Mouse (Mus musculus) T-helper 17 cell (primary cell): ENCODE data around the gene Med18.
"Not testable (repeated sequence)": the region's sequence is repeated elsewhere in the genome, so short reads cannot be mapped to it uniquely, and the experiment has no call there.

Experiments
- in situ Hi-C, 2 experiments: fragments of 300-600 bp; cut with MboI, MseI; formaldehyde crosslinking; loops; 1 replicate in 1 of 2; 2 replicates in 1 of 2; pipeline ENCODE4 v1.15.1; 2025; ENCODE audit warnings: high pct_unique_total_duplicates in 2 of 2

The Med18 gene

GRCm38 (mm10) chr4:132482956-132483608 is 19.4 kb upstream of the Med18 start:
- in situ Hi-C loops: no loop called here

- in situ Hi-C loops: not testable (repeated sequence)
These were observed 18.4 kb upstream of the Med18 start for GRCm38 (mm10) chr4:132482104-132482503.

- in situ Hi-C loops: no loop called here
These were observed 14.1 kb upstream of the Med18 start for GRCm38 (mm10) chr4:132477833-132478232.

- in situ Hi-C loops: no loop called here
These were observed 12.5 kb upstream of the Med18 start for GRCm38 (mm10) chr4:132475895-132476878.

GRCm38 (mm10) chr4:132474631-132475030 is 10.9 kb upstream of the Med18 start:
- in situ Hi-C loops: no loop called here

GRCm38 (mm10) chr4:132473411-132473810 is 9.7 kb upstream of the Med18 start:
- in situ Hi-C loops: no loop called here

- in situ Hi-C loops: no loop called here
These were observed 6.2 kb upstream of the Med18 start for GRCm38 (mm10) chr4:132469873-132470272.

GRCm38 (mm10) chr4:132464255-132464613 is 513 bp upstream of the Med18 start:
- in situ Hi-C loops: loop anchor here in 1 of 2 experiments (5.0 kb wide), 1 partner anchor 48 kb away; the partner anchor contains the start of gene Sesn2

- in situ Hi-C loops: loop anchor here in 1 of 2 experiments (5.0 kb wide), 1 partner anchor 49 kb away; the partner anchor contains the start of gene Sesn2
These were observed 885 bp downstream of the Med18 start for GRCm38 (mm10) chr4:132462836-132463235.

GRCm38 (mm10) chr4:132460225-132460624 is 3.5 kb downstream of the Med18 start:
- in situ Hi-C loops: loop anchor here in 1 of 2 experiments (5.0 kb wide), 1 partner anchor 52 kb away; the partner anchor contains the start of gene Sesn2

GRCm38 (mm10) chr4:132455561-132455960 is 8.2 kb downstream of the Med18 start:
- in situ Hi-C loops: no loop called here

GRCm38 (mm10) chr4:132455146-132455545 is 8.6 kb downstream of the Med18 start:
- in situ Hi-C loops: no loop called here

GRCm38 (mm10) chr4:132454216-132454615 is 9.5 kb downstream of the Med18 start:
- in situ Hi-C loops: no loop called here

- in situ Hi-C loops: no loop called here
These were observed 13.9 kb downstream of the Med18 start for GRCm38 (mm10) chr4:132449778-132450177.

GRCm38 (mm10) chr4:132446105-132446504 is 17.6 kb downstream of the Med18 start:
- in situ Hi-C loops: no loop called here

GRCm38 (mm10) chr4:132444516-132444915 is 19.2 kb downstream of the Med18 start:
- in situ Hi-C loops: no loop called here

GRCm38 (mm10) chr4:132437857-132438256 is 25.9 kb downstream of the Med18 start:
- in situ Hi-C loops: no loop called here

- in situ Hi-C loops: no loop called here
These were observed 30.9 kb downstream of the Med18 start for GRCm38 (mm10) chr4:132432717-132433372.

GRCm38 (mm10) chr4:132428022-132428542 is 35.6 kb downstream of the Med18 start:
- in situ Hi-C loops: no loop called here

- in situ Hi-C loops: no loop called here
These were observed 36.2 kb downstream of the Med18 start for GRCm38 (mm10) chr4:132427493-132427892.

- in situ Hi-C loops: no loop called here
These were observed 37.7 kb downstream of the Med18 start for GRCm38 (mm10) chr4:132426021-132426420.
